Mouse (Mus musculus): Measurements from ENCODE around the gene Wdtc1.
A peak's percentile ranks its signal among the peaks of the same experiment; 100 is the strongest.

Wdtc1 gene

GRCm38 (mm10) chr4:133375812-133376577, 22.7 kb upstream of the Wdtc1 start:
- no peak for DNase-seq (ENCODE audit: low read depth)

GRCm38 (mm10) chr4:133374011-133374410, 20.7 kb upstream of the Wdtc1 start:
- DNase-seq (ENCODE audit: low read depth): no peak

GRCm38 (mm10) chr4:133372278-133372665, 19.0 kb upstream of the Wdtc1 start:
- DNase-seq (ENCODE audit: low read depth): no peak

GRCm38 (mm10) chr4:133371621-133372277, 18.5 kb upstream of the Wdtc1 start:
- DNase-seq (ENCODE audit: low read depth): no peak

- no peak for DNase-seq (ENCODE audit: low read depth)
Observed at GRCm38 (mm10) chr4:133370298-133371274, 17.3 kb upstream of the Wdtc1 start.

- DNase-seq (ENCODE audit: low read depth): peak; percentile 81
Observed at GRCm38 (mm10) chr4:133369553-133370297, 16.4 kb upstream of the Wdtc1 start, which contains the start of gene Slc9a1. TSS of gene Slc9a1 (plus strand) at chr4:133369706.

GRCm38 (mm10) chr4:133354641-133355040, 1.4 kb upstream of the Wdtc1 start:
- DNase-seq (ENCODE audit: low read depth): no peak

GRCm38 (mm10) chr4:133352797-133353196, 484 bp downstream of the Wdtc1 start:
- DNase-seq (ENCODE audit: low read depth): no peak

GRCm38 (mm10) chr4:133348051-133348775, 5.1 kb downstream of the Wdtc1 start:
- DNase-seq (ENCODE audit: low read depth): no peak

- no peak for DNase-seq (ENCODE audit: low read depth)
Observed at GRCm38 (mm10) chr4:133347624-133348023, 5.7 kb downstream of the Wdtc1 start.

GRCm38 (mm10) chr4:133346577-133346976, 6.7 kb downstream of the Wdtc1 start:
- DNase-seq (ENCODE audit: low read depth): no peak

- DNase-seq (ENCODE audit: low read depth): no peak
Observed at GRCm38 (mm10) chr4:133345702-133346101, 7.6 kb downstream of the Wdtc1 start.

GRCm38 (mm10) chr4:133344112-133344511, 9.2 kb downstream of the Wdtc1 start:
- no peak for DNase-seq (ENCODE audit: low read depth)

GRCm38 (mm10) chr4:133340217-133340616, 13.1 kb downstream of the Wdtc1 start:
- DNase-seq (ENCODE audit: low read depth): no peak

GRCm38 (mm10) chr4:133339148-133339749, 14.0 kb downstream of the Wdtc1 start:
- DNase-seq (ENCODE audit: low read depth): peak; percentile 72

- no peak for DNase-seq (ENCODE audit: low read depth)
Observed at GRCm38 (mm10) chr4:133338521-133339095, 14.7 kb downstream of the Wdtc1 start.

GRCm38 (mm10) chr4:133337833-133338520, 15.3 kb downstream of the Wdtc1 start:
- DNase-seq (ENCODE audit: low read depth): no peak

- no peak for DNase-seq (ENCODE audit: low read depth)
Observed at GRCm38 (mm10) chr4:133333306-133333705, 20.0 kb downstream of the Wdtc1 start.

GRCm38 (mm10) chr4:133330296-133330695, 23.0 kb downstream of the Wdtc1 start:
- no peak for DNase-seq (ENCODE audit: low read depth)

Data from c-Kit-positive CD71-negative TER-119-negative erythroid progenitor cells, embryonic 14.5 days (primary cell).